Mouse (Mus musculus) spleen, adult 2 months (tissue): ENCODE results near the gene Kng1.

Source experiments
- CTCF ChIP-seq: fragments of 200-500 bp; IDR thresholded peaks from 2 replicates; pipeline ENCODE4 v1.5.1; 2011; ENCODE audit warnings: mild to moderate bottlenecking, inconsistent platforms; ENCODE audit not compliant: insufficient read depth, insufficient read length, insufficient replicate concordance; ENCODE audit errors: extremely low read depth
- POLR2A ChIP-seq: fragments of 200-500 bp; IDR thresholded peaks from 2 replicates; pipeline ENCODE4 v1.6.1; 2011; ENCODE audit warnings: low read depth, low read length, inconsistent platforms

- TF ChIP-seq CTCF, result no peak
- TF ChIP-seq POLR2A, result no peak
Measured at GRCm38 (mm10) chr16:23025111-23025510, 32.6 kb upstream of the Kng1 start.
